Mouse (Mus musculus): ENCODE data around the gene Phox2a. TPM values are rescaled to one million over a fixed set of nuclear protein-coding genes. Genes with fewer than 3 reads are reported as not detected.

Gene Phox2a
- polyA plus RNA-seq (2015; fragmentation: Nextera tagmentation; extraction: Ambion mirVana) = 0.19 and 0.75 TPM in 2 replicates

DNA sequence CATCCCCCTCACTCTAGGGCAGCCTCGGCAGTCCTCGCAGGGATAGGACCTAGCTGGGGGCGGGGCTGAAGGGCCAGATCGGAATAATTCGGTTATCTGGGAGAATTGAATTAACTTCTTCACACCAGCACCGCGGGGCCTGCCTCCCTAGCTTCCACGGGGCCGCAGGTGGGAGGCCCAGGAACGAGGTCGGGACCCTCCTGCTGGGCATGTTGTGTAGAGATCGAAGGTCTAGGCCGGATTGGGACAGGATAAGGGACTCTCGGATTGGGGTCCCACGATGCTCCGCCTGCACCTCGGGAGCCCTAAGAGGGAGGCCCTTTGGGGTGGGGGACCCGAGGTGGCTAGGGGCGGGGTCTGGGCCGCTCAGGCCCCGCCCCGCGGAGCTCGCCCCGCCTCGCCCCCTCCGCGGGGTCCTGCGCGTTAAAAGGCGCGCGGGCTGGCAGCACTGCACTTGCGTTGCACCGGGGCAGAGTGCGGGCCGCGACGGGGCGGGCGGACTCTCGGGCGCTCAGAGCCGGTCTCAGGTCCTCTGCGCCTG lies at the start of gene Phox2a:
Phox2a (plus strand) TSS at position 453 of the 541 bp plus-strand sequence.
- H3K4me2 ChIP-seq (replicated peaks; ENCODE audit: low read depth, low read length) = peak within 1 kb of the TSS; percentile 55

DNA sequence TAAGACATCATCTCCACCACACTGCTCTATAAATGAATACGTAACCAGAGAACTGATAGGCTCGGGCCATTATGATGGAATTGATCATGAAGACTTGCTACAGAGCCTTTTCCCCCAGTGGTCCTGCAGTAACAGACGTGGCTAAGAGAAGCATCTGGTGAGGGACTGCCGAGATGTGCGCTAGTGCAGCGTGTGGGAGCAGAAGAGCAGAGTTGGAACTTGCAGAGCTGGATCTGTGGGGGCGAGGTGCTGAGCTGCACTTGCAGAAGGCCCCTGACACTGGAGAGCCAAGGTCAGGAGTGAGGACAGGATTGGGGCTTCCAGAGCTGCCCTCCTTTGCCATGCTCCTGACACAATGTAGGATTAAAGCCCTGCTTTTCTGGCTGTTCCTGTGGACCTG lies 48.1 kb upstream of the Phox2a start:
- no peak overlapping the region for H3K4me3 ChIP-seq (ENCODE audit: low read length)
- H3K27me3 ChIP-seq (ENCODE audit: insufficient read depth, low read length) = no peaks in the 10 kb centered on the region
- H3K4me1 ChIP-seq (ENCODE audit: insufficient read depth, low read length) = no peaks in the 10 kb centered on the region
- no peaks in the 10 kb centered on the region for H3K9me3 ChIP-seq (ENCODE audit: low read length)
- ATAC-seq (ENCODE audit: low FRiP score, low TSS enrichment) = no peak
- H3K27ac ChIP-seq (ENCODE audit: low read length) = no peak overlapping the region
- H3K36me3 ChIP-seq (ENCODE audit: insufficient read depth, low read length) = peaks cover 2% of the 10 kb centered on the region; the same call in 1 of the 2 replicates
- no peak overlapping the region for H3K4me2 ChIP-seq (replicated peaks; ENCODE audit: low read depth, low read length)
- WGBS = 63% methylated on average over 7 of the region's 7 CpGs
- H3K9ac ChIP-seq (replicated peaks; ENCODE audit: low read length) = no peak overlapping the region

More for the DNA sequence above, at the start of gene Phox2a:
- H3K9ac ChIP-seq (replicated peaks; ENCODE audit: low read length) = 0 out of 2 replicates have a peak within 1 kb of the TSS, but pooled peaks have one; percentile 29
- peaks cover 26% of the 10 kb centered on the region for H3K4me1 ChIP-seq (ENCODE audit: insufficient read depth, low read length)
- no peak for ATAC-seq (ENCODE audit: low FRiP score, low TSS enrichment)
- no peak within 1 kb of the TSS for H3K27ac ChIP-seq (ENCODE audit: low read length)
- H3K27me3 ChIP-seq (ENCODE audit: insufficient read depth, low read length) = peaks cover 60% of the 10 kb centered on the region
- no peaks in the 10 kb centered on the region for H3K9me3 ChIP-seq (ENCODE audit: low read length)
- 0 out of 2 replicates have a peak, but pooled peaks cover 1% of the 10 kb centered on the region for H3K36me3 ChIP-seq (ENCODE audit: insufficient read depth, low read length)
- under 1% methylated on average over 43 of the region's 45 CpGs for WGBS
- H3K4me3 ChIP-seq (ENCODE audit: low read length) = peak within 1 kb of the TSS; percentile 44

DNA sequence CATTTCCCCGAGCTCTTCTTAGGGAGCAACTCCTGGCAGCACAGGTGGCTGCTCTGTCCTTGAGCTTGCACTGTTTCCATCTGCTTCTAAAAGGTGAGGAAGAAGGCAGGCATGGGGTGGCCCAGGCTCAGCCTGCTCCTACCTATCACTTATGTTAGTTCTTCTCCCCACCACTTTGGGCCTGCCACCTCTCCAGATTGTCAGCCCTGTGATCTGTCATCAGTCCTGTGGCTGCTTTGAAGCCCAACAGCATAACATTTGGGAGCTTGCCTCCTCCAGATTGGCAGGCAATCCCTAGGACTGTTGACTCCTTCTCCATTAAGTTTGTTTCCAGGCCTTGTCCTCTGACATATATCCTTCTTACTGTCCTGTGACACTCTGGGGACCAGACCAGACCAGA lies 46.5 kb upstream of the Phox2a start:
- WGBS = 88% methylated on average over 1 of the region's 1 CpGs
- ATAC-seq (ENCODE audit: low FRiP score, low TSS enrichment) = no peak
- Histone ChIP-seq H3K9me3 (ENCODE audit: low read length) (no peaks in the 10 kb centered on the region), H3K27ac (ENCODE audit: low read length) (no peak overlapping the region), H3K27me3 (ENCODE audit: insufficient read depth, low read length) (no peaks in the 10 kb centered on the region), H3K4me2 (replicated peaks; ENCODE audit: low read depth, low read length) (no peak overlapping the region), H3K4me1 (ENCODE audit: insufficient read depth, low read length) (no peaks in the 10 kb centered on the region), H3K36me3 (ENCODE audit: insufficient read depth, low read length) (peaks cover 2% of the 10 kb centered on the region; the same call in 1 of the 2 replicates), H3K9ac (replicated peaks; ENCODE audit: low read length) (no peak overlapping the region), H3K4me3 (ENCODE audit: low read length) (no peak overlapping the region)

DNA sequence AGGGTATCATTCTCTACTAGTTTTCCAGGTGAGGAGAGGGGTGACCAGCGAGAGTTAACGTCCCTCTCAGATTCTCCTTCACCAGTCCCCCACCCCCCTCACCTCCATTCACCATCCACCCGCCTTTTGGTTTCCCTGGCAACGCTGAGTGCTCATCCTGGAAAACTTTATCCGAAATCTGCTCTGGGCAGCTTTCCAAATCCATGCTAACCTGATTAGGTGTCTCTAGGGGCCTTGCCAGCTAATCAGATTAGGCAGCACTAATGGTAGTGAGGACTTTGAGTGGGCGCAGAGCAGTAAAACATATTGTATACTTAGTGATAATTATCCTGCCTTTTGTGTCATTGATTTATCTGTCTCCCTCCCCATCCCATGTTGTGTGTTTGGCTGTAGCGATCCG lies 45.4 kb upstream of the Phox2a start:
- no peak for ATAC-seq (ENCODE audit: low FRiP score, low TSS enrichment)
- Histone ChIP-seq H3K27ac (ENCODE audit: low read length) (no peak overlapping the region), H3K4me3 (ENCODE audit: low read length) (no peak overlapping the region), H3K9ac (replicated peaks; ENCODE audit: low read length) (no peak overlapping the region), H3K9me3 (ENCODE audit: low read length) (no peaks in the 10 kb centered on the region), H3K4me2 (replicated peaks; ENCODE audit: low read depth, low read length) (no peak overlapping the region), H3K4me1 (ENCODE audit: insufficient read depth, low read length) (no peaks in the 10 kb centered on the region), H3K27me3 (ENCODE audit: insufficient read depth, low read length) (no peaks in the 10 kb centered on the region), H3K36me3 (ENCODE audit: insufficient read depth, low read length) (peaks cover 2% of the 10 kb centered on the region; the same call in 1 of the 2 replicates)
- 52% methylated on average over 8 of the region's 8 CpGs for WGBS

GRCm38 (mm10) chr7:101777053-101777452 lies 41.1 kb upstream of the Phox2a start:
- Histone ChIP-seq H3K9ac (replicated peaks; ENCODE audit: low read length) (no peak overlapping the region), H3K4me1 (ENCODE audit: insufficient read depth, low read length) (no peaks in the 10 kb centered on the region), H3K36me3 (ENCODE audit: insufficient read depth, low read length) (peaks cover 2% of the 10 kb centered on the region), H3K4me2 (replicated peaks; ENCODE audit: low read depth, low read length) (no peak overlapping the region), H3K27ac (ENCODE audit: low read length) (no peak overlapping the region), H3K27me3 (ENCODE audit: insufficient read depth, low read length) (no peaks in the 10 kb centered on the region), H3K4me3 (ENCODE audit: low read length) (no peak overlapping the region), H3K9me3 (ENCODE audit: low read length) (no peaks in the 10 kb centered on the region)
- ATAC-seq (ENCODE audit: low FRiP score, low TSS enrichment) = no peak
- 97% methylated on average over 1 of the region's 1 CpGs for WGBS

GRCm38 (mm10) chr7:101820295-101821030 lies 2.4 kb downstream of the Phox2a start:
- H3K4me3 ChIP-seq (ENCODE audit: low read length) = peak overlapping the region; percentile 53
- H3K27ac ChIP-seq (ENCODE audit: low read length) = no peak overlapping the region
- no peaks in the 10 kb centered on the region for H3K9me3 ChIP-seq (ENCODE audit: low read length)
- H3K4me2 ChIP-seq (replicated peaks; ENCODE audit: low read depth, low read length) = peak overlapping the region; percentile 97
- H3K36me3 ChIP-seq (ENCODE audit: insufficient read depth, low read length) = peaks cover 23% of the 10 kb centered on the region
- H3K9ac ChIP-seq (replicated peaks; ENCODE audit: low read length) = no peak overlapping the region; the same call in 1 of the 2 replicates
- peaks cover 63% of the 10 kb centered on the region for H3K27me3 ChIP-seq (ENCODE audit: insufficient read depth, low read length)
- no peak for ATAC-seq (ENCODE audit: low FRiP score, low TSS enrichment)
- H3K4me1 ChIP-seq (ENCODE audit: insufficient read depth, low read length) = peaks cover 31% of the 10 kb centered on the region
- 3% methylated on average over 35 of the region's 35 CpGs for WGBS

- Histone ChIP-seq H3K27ac (ENCODE audit: low read length) (peak overlapping the region; percentile 74), H3K4me1 (ENCODE audit: insufficient read depth, low read length) (peaks cover 31% of the 10 kb centered on the region), H3K9me3 (ENCODE audit: low read length) (no peaks in the 10 kb centered on the region), H3K4me3 (ENCODE audit: low read length) (peak overlapping the region; percentile 53), H3K4me2 (replicated peaks; ENCODE audit: low read depth, low read length) (peak overlapping the region; percentile 97), H3K36me3 (ENCODE audit: insufficient read depth, low read length) (peaks cover 36% of the 10 kb centered on the region), H3K9ac (replicated peaks; ENCODE audit: low read length) (peak overlapping the region; percentile 81), H3K27me3 (ENCODE audit: insufficient read depth, low read length) (peaks cover 56% of the 10 kb centered on the region)
- WGBS = 0% methylated on average over 67 of the region's 71 CpGs
- peak; percentile 89 for ATAC-seq (ENCODE audit: low FRiP score, low TSS enrichment)
Measured at GRCm38 (mm10) chr7:101821571-101822501, 3.7 kb downstream of the Phox2a start.

DNA sequence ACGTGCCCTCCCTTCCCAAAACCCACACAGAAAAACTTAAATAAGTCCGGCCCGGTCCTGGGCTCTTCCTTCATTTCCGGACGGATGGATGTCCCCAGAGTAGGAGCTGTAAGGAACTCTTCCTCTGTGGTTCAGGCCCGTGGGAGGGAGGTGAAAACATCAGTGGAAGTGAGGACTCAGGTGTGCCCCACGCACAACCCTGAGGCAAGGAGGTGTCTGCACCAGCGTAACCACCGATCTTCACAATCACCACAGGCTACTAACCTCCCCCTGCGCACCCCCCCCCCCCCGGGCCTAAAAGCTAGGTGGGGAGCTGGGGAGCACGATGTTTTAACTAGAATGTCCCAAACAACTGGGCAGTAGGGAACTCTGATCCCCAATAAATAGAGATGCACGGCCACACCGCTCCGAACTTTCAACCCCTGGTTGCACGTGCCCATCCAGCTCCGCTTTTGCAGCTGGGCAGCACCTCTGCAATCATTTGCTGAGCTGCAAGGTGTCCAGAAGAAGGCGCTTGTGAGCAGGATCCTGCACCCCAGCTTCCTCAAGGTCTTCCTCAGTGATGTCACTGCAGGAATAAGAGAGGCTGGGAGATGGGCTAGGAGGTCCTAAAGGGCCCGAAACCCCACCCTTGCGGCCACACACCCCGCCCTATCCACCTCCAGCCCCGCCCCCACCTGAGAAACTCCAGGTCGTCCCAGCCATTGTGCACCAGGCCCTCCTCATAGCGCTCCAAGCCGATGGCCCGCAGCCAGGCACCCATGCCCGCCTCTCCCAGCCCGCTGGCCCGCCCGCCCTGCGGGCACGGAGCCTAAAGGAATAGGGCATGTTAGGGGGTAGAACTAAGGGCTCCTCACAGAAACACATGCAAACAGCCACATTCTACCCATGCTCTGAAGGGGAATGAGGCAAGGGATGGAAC lies 5.0 kb downstream of the Phox2a start:
- H3K4me2 ChIP-seq (replicated peaks; ENCODE audit: low read depth, low read length) = peak overlapping the region; percentile 97
- H3K4me1 ChIP-seq (ENCODE audit: insufficient read depth, low read length) = peaks cover 28% of the 10 kb centered on the region
- ATAC-seq (ENCODE audit: low FRiP score, low TSS enrichment) = peak; percentile 20; the same call in 1 of the 2 replicates
- H3K9ac ChIP-seq (replicated peaks; ENCODE audit: low read length) = no peak overlapping the region
- peaks cover 43% of the 10 kb centered on the region for H3K27me3 ChIP-seq (ENCODE audit: insufficient read depth, low read length)
- 35% methylated on average over 32 of the region's 32 CpGs for WGBS
- no peaks in the 10 kb centered on the region for H3K9me3 ChIP-seq (ENCODE audit: low read length)
- H3K27ac ChIP-seq (ENCODE audit: low read length) = no peak overlapping the region; the same call in 1 of the 2 replicates
- H3K4me3 ChIP-seq (ENCODE audit: low read length) = no peak overlapping the region; the same call in 1 of the 2 replicates
- H3K36me3 ChIP-seq (ENCODE audit: insufficient read depth, low read length) = peaks cover 49% of the 10 kb centered on the region
